Mouse (Mus musculus) embryonic stem cell, embryonic (primary cell): ENCODE data around the gene Snx27.

ENCODE experiments used
- CTCF ChIA-PET, 4 experiments: fragments of 300-600 bp in 2 of 4; fragments of 350-600 bp in 2 of 4; sonication (Branson Sonifier 250); formaldehyde crosslinking; loops; one replicate each; lab custom pipeline; 2022; ENCODE audit warnings: inconsistent platforms in 2 of 4; lab: Charles Lee
- POLR2A ChIA-PET, 4 experiments: fragments of 300-600 bp in 2 of 4; fragments of 350-600 bp in 2 of 4; sonication (Branson Sonifier 250); formaldehyde crosslinking; loops; one replicate each; lab custom pipeline; 2022; ENCODE audit warnings: antibody characterized with exemption in 4 of 4, inconsistent platforms in 1 of 4; lab: Charles Lee

Gene Snx27

GRCm38 (mm10) chr3:94472447-94473114 lies 109.9 kb downstream of the Snx27 start:
- POLR2A ChIA-PET = interaction anchor here in 3 of 4 experiments (0.6 to 3.0 kb wide), 17 partner anchors 9 to 544 kb away, joined by 3 to 12 read pairs (median 3); partner anchors contain the start of gene C2cd4d (in 1 of the 3)
- CTCF ChIA-PET = interaction anchor here in 3 of 4 experiments (0.7 to 2.4 kb wide), 7 partner anchors 16 to 106 kb away, joined by 3 to 11 read pairs (median 7); no protein-coding TSS in a partner anchor

- ChIA-PET CTCF (interaction anchor here (0.6 to 1.6 kb wide), 4 partner anchors 12 to 33 kb away, joined by 3 to 6 read pairs (median 4); no protein-coding TSS in a partner anchor), POLR2A (interaction anchor here in 2 of 4 experiments (0.6 to 1.5 kb wide), 5 partner anchors 9 to 369 kb away, joined by 3 to 5 read pairs (median 3); partner anchors contain the start of genes Celf3 (in 1 of the 2) and Pogz (in 1 of the 2))
Observed at GRCm38 (mm10) chr3:94468931-94469330, 113.6 kb downstream of the Snx27 start.

GRCm38 (mm10) chr3:94465632-94466430 lies 116.7 kb downstream of the Snx27 start:
- CTCF ChIA-PET = interaction anchor here in 2 of 4 experiments (0.6 to 1.3 kb wide), 6 partner anchors 9 to 344 kb away, joined by 3 to 5 read pairs (median 4); no protein-coding TSS in a partner anchor
- POLR2A ChIA-PET = interaction anchor here in 3 of 4 experiments (0.6 to 2.5 kb wide), 17 partner anchors 9 to 687 kb away, joined by 3 to 15 read pairs (median 4); partner anchors contain the start of genes Oaz3 (in 2 of the 3), Riiad1 (in 2 of the 3), Celf3 (in 1 of the 3) and Mrpl9 (in 1 of the 3)

- CTCF ChIA-PET = interaction anchor here in 3 of 4 experiments (0.6 to 1.4 kb wide), 6 partner anchors 8 to 98 kb away, joined by 3 to 6 read pairs (median 3); no protein-coding TSS in a partner anchor
- POLR2A ChIA-PET = interaction anchor here in 3 of 4 experiments (0.6 to 2.5 kb wide), 12 partner anchors 9 to 147 kb away, joined by 3 to 15 read pairs (median 4); partner anchors contain the start of genes Oaz3 (in 2 of the 3), Celf3 (in 1 of the 3), Mrpl9 (in 1 of the 3) and Riiad1 (in 1 of the 3)
Observed at GRCm38 (mm10) chr3:94463926-94464578, 118.5 kb downstream of the Snx27 start.

GRCm38 (mm10) chr3:94459834-94460233 lies 122.7 kb downstream of the Snx27 start:
- ChIA-PET POLR2A (interaction anchor here in 1 of 4 experiments (0.8 kb wide), 1 partner anchor 10 kb away, joined by 3 read pairs; no protein-coding TSS in a partner anchor), CTCF (interaction anchor here in 2 of 4 experiments (0.6 to 1.2 kb wide), 2 partner anchors 43 to 90 kb away, joined by 3 read pairs; no protein-coding TSS in a partner anchor)

GRCm38 (mm10) chr3:94457055-94457454 lies 125.5 kb downstream of the Snx27 start:
- ChIA-PET CTCF (interaction anchor here (0.6 to 3.8 kb wide), 34 partner anchors 8 to 461 kb away, joined by 3 to 28 read pairs (median 4); no protein-coding TSS in a partner anchor), POLR2A (interaction anchor here in 3 of 4 experiments (0.6 to 6.5 kb wide), 15 partner anchors 9 to 135 kb away, joined by 3 to 42 read pairs (median 4); partner anchors contain the start of genes Mrpl9 (in 2 of the 3), Riiad1 (in 2 of the 3), Celf3 (in 1 of the 3) and Oaz3 (in 1 of the 3))

GRCm38 (mm10) chr3:94456529-94457000 lies 126.0 kb downstream of the Snx27 start:
- ChIA-PET POLR2A (interaction anchor here in 3 of 4 experiments (0.6 to 6.5 kb wide), 17 partner anchors 8 to 718 kb away, joined by 3 to 42 read pairs (median 4); partner anchors contain the start of genes Mrpl9 (in 2 of the 3), Riiad1 (in 2 of the 3), Celf3 (in 1 of the 3) and Oaz3 (in 1 of the 3)), CTCF (interaction anchor here (0.6 to 3.8 kb wide), 47 partner anchors 8 to 461 kb away, joined by 3 to 28 read pairs (median 4); partner anchors contain the start of genes Mrpl9 (in 1 of the 4), Oaz3 (in 1 of the 4) and Rorc (in 1 of the 4))

GRCm38 (mm10) chr3:94449377-94449776 lies 133.1 kb downstream of the Snx27 start:
- CTCF ChIA-PET = interaction anchor here in 1 of 4 experiments (1.6 kb wide), 1 partner anchor 57 kb away, joined by 5 read pairs; no protein-coding TSS in a partner anchor

More at GRCm38 (mm10) chr3:94449377-94449776, 133.1 kb downstream of the Snx27 start:
- POLR2A ChIA-PET = interaction anchor here in 1 of 4 experiments (0.6 to 1.2 kb wide), 5 partner anchors 9 to 106 kb away, joined by 3 to 7 read pairs (median 3); no protein-coding TSS in a partner anchor
